Mouse (Mus musculus) intestine, postnatal 0 days (tissue): ENCODE measurements around the gene Zfp541. TPM values are rescaled to one million over a fixed set of nuclear protein-coding genes. Genes with fewer than 3 reads are reported as not detected.

ENCODE experiments used
- ATAC-seq: fragments of 200-750 bp; cut with Nextera tagmentation; 2 replicates; pipeline ENCODE4 v1.8.0; 2017; ENCODE audit warnings: mild to moderate bottlenecking, moderate TSS enrichment, moderate library complexity
- H3K27ac ChIP-seq: fragments of 300-500 bp; sonication (generic); 2 replicates; pipeline ENCODE4 v1.5.1; 2014; ENCODE audit warnings: mild to moderate bottlenecking, low read depth, low read length, moderate library complexity
- H3K27me3 ChIP-seq: fragments of 300-500 bp; sonication (generic); replicated peaks from 2 replicates; pipeline ENCODE4 v1.6.1; 2014; ENCODE audit warnings: low read length, mixed read lengths; ENCODE audit not compliant: control insufficient read depth, insufficient read depth
- H3K36me3 ChIP-seq: fragments of 300-500 bp; sonication (generic); 2 replicates; pipeline ENCODE4 v1.6.1; 2014; ENCODE audit warnings: mild to moderate bottlenecking, moderate library complexity; ENCODE audit not compliant: control insufficient read depth, insufficient read depth
- H3K4me1 ChIP-seq: fragments of 300-500 bp; sonication (generic); replicated peaks from 2 replicates; pipeline ENCODE4 v1.6.1; 2014; ENCODE audit warnings: antibody characterized with exemption, low read length, mixed read lengths; ENCODE audit not compliant: control insufficient read depth, insufficient read depth
- H3K4me2 ChIP-seq: fragments of 300-500 bp; sonication (generic); replicated peaks from 2 replicates; pipeline ENCODE4 v1.6.1; 2014; ENCODE audit warnings: low read depth, mild to moderate bottlenecking, moderate library complexity
- H3K4me3 ChIP-seq: fragments of 300-500 bp; sonication (generic); 2 replicates; pipeline ENCODE4 v1.5.1; 2014; ENCODE audit warnings: low read depth, low read length
- H3K9ac ChIP-seq: fragments of 300-500 bp; sonication (generic); 2 replicates; pipeline ENCODE4 v1.6.1; 2014; ENCODE audit warnings: mild to moderate bottlenecking, low read depth, low read length
- H3K9me3 ChIP-seq: fragments of 300-500 bp; sonication (generic); 2 replicates; pipeline ENCODE4 v1.6.1; 2016; ENCODE audit warnings: mixed run types; ENCODE audit not compliant: control insufficient read depth
- CTCF ChIP-seq: sonication (generic); IDR thresholded peaks from 2 replicates; pipeline ENCODE4 v1.5.1; 2016; ENCODE audit warnings: low read depth, mild to moderate bottlenecking, control low read depth, antibody characterized with exemption, moderate library complexity
- WGBS: fragments of 180-500 bp; shearing (Covaris S2); extraction: QIAGEN DNeasy Blood & Tissue Kit; methylation state at CpG from one replicate; pipeline ENCODE4 v1.1.7; 2014; 5-methylcytosine and 5-hydroxymethylcytosine counted together
- polyA plus RNA-seq: library from polyadenylated mRNA; unstranded; fragments of >200 nt; fragmentation: Nextera tagmentation; extraction: Ambion mirVana; gene quantifications from 2 replicates; pipeline ENCODE4 v1.2.1, GENCODE M21; 2015

Zfp541 gene
- polyA plus RNA-seq, 1 experiment from 2014 or later: not detected

GRCm38 (mm10) chr7:16101726-16102475 is 40.3 kb downstream of the Zfp541 start:
- no peak overlapping the region for H3K9ac ChIP-seq
- no peak for ATAC-seq
- H3K4me3 ChIP-seq: no peak overlapping the region
- no peak overlapping the region for H3K4me2 ChIP-seq
- no peaks in the 10 kb centered on the region for H3K4me1 ChIP-seq
- no peaks in the 10 kb centered on the region for H3K9me3 ChIP-seq
- no peak overlapping the region for H3K27ac ChIP-seq
- WGBS: 74% methylated on average over 15 of the region's 15 CpGs
- no peaks in the 10 kb centered on the region for H3K27me3 ChIP-seq
- no peak for TF ChIP-seq CTCF
- H3K36me3 ChIP-seq: peaks cover 21% of the 10 kb centered on the region; the same call in 1 of the 2 replicates

- Histone ChIP-seq H3K4me2 (no peak overlapping the region), H3K4me3 (no peak overlapping the region), H3K27me3 (no peaks in the 10 kb centered on the region), H3K4me1 (no peaks in the 10 kb centered on the region), H3K9ac (no peak overlapping the region), H3K27ac (no peak overlapping the region), H3K9me3 (no peaks in the 10 kb centered on the region), H3K36me3 (peaks cover 30% of the 10 kb centered on the region)
- TF ChIP-seq CTCF: no peak
- 71% methylated on average over 5 of the region's 5 CpGs for WGBS
- no peak for ATAC-seq
These were observed 41.1 kb downstream of the Zfp541 start for GRCm38 (mm10) chr7:16102686-16103226.

GRCm38 (mm10) chr7:16103760-16104159 is 42.1 kb downstream of the Zfp541 start:
- Histone ChIP-seq H3K9me3 (no peaks in the 10 kb centered on the region), H3K27me3 (no peaks in the 10 kb centered on the region), H3K4me3 (no peak overlapping the region), H3K27ac (no peak overlapping the region), H3K4me2 (no peak overlapping the region), H3K36me3 (peaks cover 40% of the 10 kb centered on the region), H3K9ac (no peak overlapping the region), H3K4me1 (no peaks in the 10 kb centered on the region)
- WGBS: 76% methylated on average over 6 of the region's 6 CpGs
- no peak for TF ChIP-seq CTCF
- ATAC-seq: no peak

DNA sequence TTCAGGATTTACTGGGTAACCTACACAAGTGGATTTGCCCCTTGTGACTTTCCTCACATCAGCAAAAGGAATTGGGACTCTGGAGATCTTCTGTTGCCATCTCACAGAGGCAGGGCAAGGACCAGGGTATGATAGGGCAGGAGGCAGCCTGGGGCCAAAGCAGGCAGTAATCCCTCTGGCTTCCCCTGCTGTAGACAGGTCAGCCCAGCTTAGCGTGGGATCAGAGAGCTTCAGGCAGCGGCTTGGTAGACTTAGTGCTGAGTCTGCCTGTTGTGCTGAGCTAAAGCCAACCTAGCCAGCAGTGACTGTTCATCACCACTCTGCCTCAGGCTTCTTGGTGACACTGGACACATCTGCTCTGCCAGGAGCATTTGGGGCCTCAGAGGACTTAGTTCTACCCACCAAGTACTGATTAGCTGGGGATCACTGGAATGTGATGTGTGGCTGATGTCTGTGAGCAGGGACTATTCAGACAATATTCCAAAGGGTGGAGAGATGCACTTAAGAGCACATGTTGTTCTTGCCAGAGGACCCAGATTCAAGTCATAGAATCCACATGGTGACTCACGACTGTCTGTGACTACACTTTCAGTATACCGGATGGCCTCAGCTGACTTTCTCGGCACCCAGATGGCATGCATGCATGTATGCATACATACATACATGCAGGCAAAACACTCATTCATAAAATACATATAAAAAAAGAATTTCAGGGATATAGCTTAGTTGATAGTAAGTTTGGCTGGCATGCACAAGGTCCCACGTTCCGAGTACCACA is 43.2 kb downstream of the Zfp541 start:
- H3K4me1 ChIP-seq: no peaks in the 10 kb centered on the region
- no peak overlapping the region for H3K9ac ChIP-seq
- ATAC-seq: no peak
- no peak overlapping the region for H3K27ac ChIP-seq
- H3K36me3 ChIP-seq: peaks cover 50% of the 10 kb centered on the region
- no peak overlapping the region for H3K4me3 ChIP-seq
- H3K4me2 ChIP-seq: no peak overlapping the region
- H3K27me3 ChIP-seq: no peaks in the 10 kb centered on the region
- H3K9me3 ChIP-seq: no peaks in the 10 kb centered on the region
- no peak for TF ChIP-seq CTCF
- WGBS: 86% methylated on average over 7 of the region's 7 CpGs

DNA sequence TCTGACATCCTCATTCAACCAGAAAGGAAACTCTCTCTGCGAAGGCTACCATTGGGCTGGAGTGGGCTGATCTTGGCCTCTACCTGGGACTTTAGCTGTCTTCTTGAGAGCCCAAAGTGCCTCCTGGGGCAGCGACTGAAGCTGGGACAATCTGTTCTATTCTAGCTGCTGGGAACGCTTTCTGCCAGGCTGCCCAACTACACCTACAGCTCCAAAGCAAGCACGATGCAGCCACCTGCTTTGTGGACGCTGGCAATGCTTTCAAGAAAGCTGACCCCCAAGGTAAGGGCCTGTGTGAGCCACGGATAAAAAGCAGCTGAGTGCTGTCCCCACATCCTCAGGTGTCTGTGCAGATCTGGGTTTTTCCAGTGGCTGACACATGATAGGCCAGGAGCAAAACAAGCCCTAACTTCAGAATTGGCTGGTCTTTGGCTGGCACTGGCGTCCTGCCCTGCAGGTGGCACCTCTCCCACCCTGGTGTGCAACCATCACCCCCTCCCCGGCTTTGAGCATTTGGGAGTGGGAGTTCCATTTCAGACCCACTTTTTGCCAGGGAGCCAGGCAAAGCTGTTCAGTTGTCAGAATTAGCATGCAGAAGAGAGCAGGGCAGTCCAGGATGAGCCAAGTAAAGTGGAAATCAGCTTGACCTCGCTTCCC is 47.4 kb downstream of the Zfp541 start:
- Histone ChIP-seq H3K4me2 (no peak overlapping the region), H3K9ac (no peak overlapping the region), H3K36me3 (peaks cover 87% of the 10 kb centered on the region), H3K27me3 (no peaks in the 10 kb centered on the region), H3K4me1 (no peaks in the 10 kb centered on the region), H3K9me3 (no peaks in the 10 kb centered on the region), H3K27ac (no peak overlapping the region), H3K4me3 (no peak overlapping the region)
- TF ChIP-seq CTCF: no peak
- no peak for ATAC-seq
- WGBS: 94% methylated on average over 9 of the region's 9 CpGs

GRCm38 (mm10) chr7:16110158-16110557 is 48.5 kb downstream of the Zfp541 start:
- H3K36me3 ChIP-seq: peaks cover 88% of the 10 kb centered on the region
- no peak for TF ChIP-seq CTCF
- no peak overlapping the region for H3K27ac ChIP-seq
- H3K4me2 ChIP-seq: no peak overlapping the region
- no peaks in the 10 kb centered on the region for H3K27me3 ChIP-seq
- no peaks in the 10 kb centered on the region for H3K4me1 ChIP-seq
- no peak for ATAC-seq
- WGBS: 92% methylated on average over 8 of the region's 8 CpGs
- H3K9me3 ChIP-seq: no peaks in the 10 kb centered on the region
- H3K4me3 ChIP-seq: no peak overlapping the region
- H3K9ac ChIP-seq: no peak overlapping the region
